ENCODE assay signal across 9 mouse cellular contexts in genomic region chr2:156422631-156423030, GRCm38 (mm10). TPM values are rescaled to one million over a fixed set of nuclear protein-coding genes. Genes with fewer than 3 reads are reported as not detected.
DNase-seq lines count a peak whose midpoint lies in the region; ATAC-seq lines count a peak whose summit lies in the region.
"Had no signal": no experiment of that assay in that cellular context is flagged by ENCODE, and none has a peak within 500 bp of the region (broad histone marks: within the 10 kb centered on the region; RNA-seq: fewer than 3 reads in every experiment).

No protein-coding gene starts in this region.

- peaks cover 43% of the 10 kb centered on the region for H3K27me3 ChIP-seq in limb, embryonic 11.5 days (ENCODE audit: control insufficient read depth, insufficient read depth, low read length)
- peaks cover 84% of the 10 kb centered on the region for H3K27me3 ChIP-seq in limb, embryonic 10.5 days (ENCODE audit: low read depth, poor library complexity, severe bottlenecking)
- H3K27me3 ChIP-seq in forebrain, embryonic 13.5 days = peaks cover 56% of the 10 kb centered on the region
- H3K27me3 ChIP-seq in intestine, embryonic 16.5 days (replicated peaks; ENCODE audit: control insufficient read depth, insufficient read depth, low read length) = no peaks in the 10 kb centered on the region; the same call in 1 of the 2 replicates
- H3K27me3 ChIP-seq in neural tube, embryonic 13.5 days = peaks cover 58% of the 10 kb centered on the region

- intact Hi-C loops in left cerebral cortex, postnatal 36 days (cut with DNase I) = loop anchor here (5.0 kb wide), 2 partner anchors 55 to 75 kb away; no protein-coding TSS in a partner anchor

- peaks cover 8% of the 10 kb centered on the region; the same call in 1 of the 2 replicates for H3K4me1 ChIP-seq in limb, embryonic 11.5 days (ENCODE audit: control insufficient read depth, insufficient read depth, low read length)
- H3K4me1 ChIP-seq in limb, embryonic 10.5 days = peaks cover 20% of the 10 kb centered on the region
- peaks cover 18% of the 10 kb centered on the region for H3K4me1 ChIP-seq in forebrain, embryonic 13.5 days
- peaks cover 13% of the 10 kb centered on the region; the same call in 1 of the 2 replicates for H3K4me1 ChIP-seq in intestine, embryonic 16.5 days (ENCODE audit: control insufficient read depth, insufficient read depth, low read length)
- H3K4me1 ChIP-seq in neural tube, embryonic 13.5 days (replicated peaks) = peaks cover 37% of the 10 kb centered on the region

- no peak overlapping the region for H3K9ac ChIP-seq in limb, embryonic 11.5 days (ENCODE audit: low read length)
- peak overlapping the region; percentile 50 for H3K9ac ChIP-seq in forebrain, embryonic 13.5 days
- H3K9ac ChIP-seq in intestine, embryonic 16.5 days (ENCODE audit: low read depth, low read length) = no peak overlapping the region
- peak overlapping the region; percentile 82 for H3K9ac ChIP-seq in neural tube, embryonic 13.5 days

- H3K36me3 ChIP-seq in limb, embryonic 11.5 days (ENCODE audit: control insufficient read depth, insufficient read depth, low read length) = no peaks in the 10 kb centered on the region
- H3K36me3 ChIP-seq in limb, embryonic 10.5 days = no peaks in the 10 kb centered on the region
- H3K36me3 ChIP-seq in forebrain, embryonic 13.5 days (ENCODE audit: poor library complexity, severe bottlenecking) = no peaks in the 10 kb centered on the region
- no peaks in the 10 kb centered on the region for H3K36me3 ChIP-seq in intestine, embryonic 16.5 days (ENCODE audit: control insufficient read depth, insufficient read depth, low read length)
- H3K36me3 ChIP-seq in neural tube, embryonic 13.5 days = no peaks in the 10 kb centered on the region

- 4% methylated on average over 8 of the region's 8 CpGs for WGBS in limb, embryonic 11.5 days
- 8% methylated on average over 8 of the region's 8 CpGs for WGBS in limb, embryonic 10.5 days
- WGBS in forebrain, embryonic 13.5 days = 14% methylated on average over 7 of the region's 8 CpGs
- 10% methylated on average over 8 of the region's 8 CpGs for WGBS in intestine, embryonic 16.5 days
- WGBS in neural tube, embryonic 13.5 days = 20% methylated on average over 8 of the region's 8 CpGs

- ATAC-seq in limb, embryonic 11.5 days (ENCODE audit: insufficient number of reproducible peaks, low FRiP score, low TSS enrichment, low read depth) = no peak
- ATAC-seq in forebrain, embryonic 13.5 days = no peak
- no peak for ATAC-seq in intestine, embryonic 16.5 days
- no peak for ATAC-seq in neural tube, embryonic 13.5 days (ENCODE audit: low read depth)

- no peak overlapping the region for H3K27ac ChIP-seq in limb, embryonic 11.5 days (replicated peaks; ENCODE audit: low read depth, low read length)
- no peak overlapping the region for H3K27ac ChIP-seq in limb, embryonic 10.5 days
- H3K27ac ChIP-seq in forebrain, embryonic 13.5 days = peak overlapping the region; percentile 42; the same call in 1 of the 2 replicates
- no peak overlapping the region for H3K27ac ChIP-seq in intestine, embryonic 16.5 days (ENCODE audit: low read length)
- peak overlapping the region; percentile 91; the same call in 1 of the 2 replicates for H3K27ac ChIP-seq in neural tube, embryonic 13.5 days (replicated peaks)

- no peak for DNase-seq in limb, embryonic 11.5 days (ENCODE audit: low spot score)
- no peak for DNase-seq in limb, embryonic 10.5 days (ENCODE audit: low spot score)
- no peak for DNase-seq in left cerebral cortex, postnatal 36 days (ENCODE audit: low spot score in 2 of 2)
- no peak for DNase-seq in urinary bladder, adult 2 months (ENCODE audit: low spot score)
- no peak for DNase-seq in kidney, postnatal 36 days
- DNase-seq: gastrocnemius, postnatal 10 days had no signal

- no peak overlapping the region for H3K4me3 ChIP-seq in limb, embryonic 11.5 days (ENCODE audit: low read depth, low read length)
- no peak overlapping the region for H3K4me3 ChIP-seq in limb, embryonic 10.5 days
- peak overlapping the region; percentile 63 for H3K4me3 ChIP-seq in forebrain, embryonic 13.5 days
- H3K4me3 ChIP-seq in intestine, embryonic 16.5 days (ENCODE audit: low read length) = no peak overlapping the region
- H3K4me3 ChIP-seq in neural tube, embryonic 13.5 days = peak overlapping the region; percentile 73

- H3K4me2 ChIP-seq in limb, embryonic 11.5 days (ENCODE audit: low read depth, severe bottlenecking) = peak overlapping the region; percentile 10; the same call in 1 of the 2 replicates
- H3K4me2 ChIP-seq in forebrain, embryonic 13.5 days = peak overlapping the region; percentile 91
- H3K4me2 ChIP-seq in intestine, embryonic 16.5 days (ENCODE audit: low read depth, low read length) = peak overlapping the region; percentile 13; the same call in 1 of the 2 replicates
- H3K4me2 ChIP-seq in neural tube, embryonic 13.5 days = peak overlapping the region; percentile 78

- H3K9me3 ChIP-seq in limb, embryonic 11.5 days (ENCODE audit: control insufficient read depth, low read length) = no peaks in the 10 kb centered on the region
- no peaks in the 10 kb centered on the region for H3K9me3 ChIP-seq in limb, embryonic 10.5 days (replicated peaks)
- no peaks in the 10 kb centered on the region for H3K9me3 ChIP-seq in forebrain, embryonic 13.5 days (replicated peaks)
- H3K9me3 ChIP-seq in intestine, embryonic 16.5 days (ENCODE audit: control insufficient read depth, low read length) = no peaks in the 10 kb centered on the region
- H3K9me3 ChIP-seq in neural tube, embryonic 13.5 days = no peaks in the 10 kb centered on the region

RNA-seq across cellular contexts. Expression of gene Epb41l1, which starts 1.9 kb away (rescaled TPM):
- polyA plus RNA-seq in limb, embryonic 11.5 days (2014; fragmentation: Nextera tagmentation; extraction: Ambion mirVana) = 2.1 and 2.2 TPM in 2 replicates
- polyA plus RNA-seq in limb, embryonic 10.5 days (2016; fragmentation: Nextera tagmentation; extraction: Ambion mirVana) = 0.46 and 1.1 TPM in 2 replicates
- 5.3 and 7.1 TPM in 2 replicates for polyA plus RNA-seq in forebrain, embryonic 13.5 days (2015; fragmentation: Nextera tagmentation; extraction: Ambion mirVana)
- 1.7 and 2.0 TPM in 2 replicates for polyA plus RNA-seq in intestine, embryonic 16.5 days (2015; fragmentation: Nextera tagmentation; extraction: Ambion mirVana)
- 7.8 and 9.4 TPM in 2 replicates for polyA plus RNA-seq in neural tube, embryonic 13.5 days (2015; fragmentation: Nextera tagmentation; extraction: Ambion mirVana)
- 100 to 1,000 TPM; 346 to 360 TPM for total RNA-seq in left cerebral cortex, postnatal 36 days (2021)
- polyA plus RNA-seq in urinary bladder, adult 2 months (2012; rRNA removed) = 36.9 and 46.7 TPM in 2 replicates

Comparison
In these comparisons a context has a peak if more than half of its experiments do, and no peak if none do; other contexts are left out.
1. H3K27ac ChIP-seq: peak in forebrain, embryonic 13.5 days (single experiment) and neural tube, embryonic 13.5 days (single experiment); none in limb, embryonic 11.5 days (single experiment), limb, embryonic 10.5 days (single experiment) and intestine, embryonic 16.5 days (single experiment).
2. H3K4me2 ChIP-seq: peak in every context shown above with its lines; median percentile 91 in forebrain, embryonic 13.5 days; 78 in neural tube, embryonic 13.5 days; 13 in intestine, embryonic 16.5 days; 10 in limb, embryonic 11.5 days.
3. H3K4me3 ChIP-seq: peak in forebrain, embryonic 13.5 days (single experiment) and neural tube, embryonic 13.5 days (single experiment); none in limb, embryonic 11.5 days (single experiment), limb, embryonic 10.5 days (single experiment) and intestine, embryonic 16.5 days (single experiment).
4. H3K9ac ChIP-seq: peak in forebrain, embryonic 13.5 days (single experiment) and neural tube, embryonic 13.5 days (single experiment); none in limb, embryonic 11.5 days (single experiment) and intestine, embryonic 16.5 days (single experiment).